Mouse (Mus musculus) liver, embryonic 14.5 days (tissue): Measurements from ENCODE around the gene Cpox.

ENCODE experiments used
- CTCF ChIP-seq: IDR thresholded peaks from 2 replicates; pipeline ENCODE4 v1.5.1; 2016; ENCODE audit warnings: antibody characterized with exemption, low read depth, control low read depth
- EP300 ChIP-seq: IDR thresholded peaks from 2 replicates; pipeline ENCODE4 v1.6.1; 2016; ENCODE audit warnings: antibody characterized with exemption, low read depth

- TF ChIP-seq CTCF, result no peak
- no peak for TF ChIP-seq EP300
Observed at GRCm38 (mm10) chr16:58628968-58629367, 41.1 kb upstream of the Cpox start.
